Mouse (Mus musculus): Measurements from ENCODE around the gene Mta3. TPM values are rescaled to one million over a fixed set of nuclear protein-coding genes. Genes with fewer than 3 reads are reported as not detected.

Mta3 gene
- polyA plus RNA-seq, 1 experiment from 2014 or later = 44.2 TPM

GRCm38 (mm10) chr17:83834120-83834519, 128.2 kb downstream of the Mta3 start:
- Histone ChIP-seq H3K36me3 (ENCODE audit: control insufficient read depth, insufficient read depth, low read length) (no peaks in the 10 kb centered on the region), H3K9ac (ENCODE audit: low read length) (no peak overlapping the region), H3K4me3 (ENCODE audit: low read depth, low read length) (no peak overlapping the region), H3K4me1 (replicated peaks; ENCODE audit: control insufficient read depth, insufficient read depth) (no peaks in the 10 kb centered on the region), H3K27me3 (ENCODE audit: control insufficient read depth, insufficient read depth, low read length) (no peaks in the 10 kb centered on the region), H3K27ac (replicated peaks) (no peak overlapping the region), H3K4me2 (replicated peaks; ENCODE audit: low read depth) (no peak overlapping the region), H3K9me3 (ENCODE audit: control insufficient read depth, low read length) (no peaks in the 10 kb centered on the region)
- DNase-seq (ENCODE audit: low spot score) = no peak
- WGBS = 46% methylated on average over 4 of the region's 4 CpGs
- TF ChIP-seq CTCF (IDR thresholded peaks at IDR 0.05; ENCODE audit: low read depth) (no peak), EP300 (optimal IDR thresholded peaks at IDR 0.05) (no peak)
- no peak for ATAC-seq (ENCODE audit: low FRiP score, low TSS enrichment)

GRCm38 (mm10) chr17:83836048-83836447, 130.1 kb downstream of the Mta3 start:
- Histone ChIP-seq H3K9ac (ENCODE audit: low read length) (no peak overlapping the region), H3K27ac (replicated peaks) (no peak overlapping the region), H3K4me2 (replicated peaks; ENCODE audit: low read depth) (no peak overlapping the region), H3K9me3 (ENCODE audit: control insufficient read depth, low read length) (no peaks in the 10 kb centered on the region), H3K4me3 (ENCODE audit: low read depth, low read length) (no peak overlapping the region), H3K27me3 (ENCODE audit: control insufficient read depth, insufficient read depth, low read length) (no peaks in the 10 kb centered on the region), H3K4me1 (replicated peaks; ENCODE audit: control insufficient read depth, insufficient read depth) (no peaks in the 10 kb centered on the region), H3K36me3 (ENCODE audit: control insufficient read depth, insufficient read depth, low read length) (no peaks in the 10 kb centered on the region)
- no peak for TF ChIP-seq CTCF (IDR thresholded peaks at IDR 0.05; ENCODE audit: low read depth)
- TF ChIP-seq EP300 (optimal IDR thresholded peaks at IDR 0.05) = no peak
- DNase-seq (ENCODE audit: low spot score) (no peak), ATAC-seq (ENCODE audit: low FRiP score, low TSS enrichment) (no peak)
- 67% methylated on average over 3 of the region's 3 CpGs for WGBS

DNA sequence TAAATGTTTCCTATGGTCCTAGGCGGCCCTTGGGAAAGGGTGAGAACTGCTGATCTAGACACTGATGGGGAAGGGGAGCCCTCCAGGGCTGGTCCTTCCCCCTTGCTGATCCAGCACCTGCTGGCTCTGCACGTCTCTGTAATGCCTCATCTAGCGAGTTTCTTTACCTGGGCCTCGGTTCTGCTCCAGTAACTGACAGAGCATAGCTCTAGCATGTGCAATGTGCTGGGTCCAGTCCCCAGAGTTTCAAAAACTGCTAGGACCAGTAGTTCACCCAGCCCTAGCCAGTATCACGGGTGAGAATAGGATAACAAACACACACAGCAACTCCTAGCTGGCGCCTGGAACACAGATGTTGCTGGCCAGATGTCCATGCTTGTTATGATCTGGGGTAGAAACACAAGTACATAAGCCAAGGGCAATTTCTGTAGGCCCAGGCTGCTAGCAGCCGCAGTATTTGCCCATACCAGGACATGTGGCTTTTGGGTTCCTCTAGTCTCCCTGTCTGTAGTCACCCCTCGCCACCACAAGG, 131.8 kb downstream of the Mta3 start:
- H3K4me1 ChIP-seq (replicated peaks; ENCODE audit: control insufficient read depth, insufficient read depth) = no peaks in the 10 kb centered on the region
- no peak overlapping the region for H3K9ac ChIP-seq (ENCODE audit: low read length)
- TF ChIP-seq CTCF (IDR thresholded peaks at IDR 0.05; ENCODE audit: low read depth) = no peak
- no peak for TF ChIP-seq EP300 (optimal IDR thresholded peaks at IDR 0.05)
- no peaks in the 10 kb centered on the region for H3K9me3 ChIP-seq (ENCODE audit: control insufficient read depth, low read length)
- H3K4me2 ChIP-seq (replicated peaks; ENCODE audit: low read depth) = no peak overlapping the region
- no peaks in the 10 kb centered on the region for H3K27me3 ChIP-seq (ENCODE audit: control insufficient read depth, insufficient read depth, low read length)
- ATAC-seq (ENCODE audit: low FRiP score, low TSS enrichment) (no peak), DNase-seq (ENCODE audit: low spot score) (no peak)
- no peak overlapping the region for H3K4me3 ChIP-seq (ENCODE audit: low read depth, low read length)
- H3K36me3 ChIP-seq (ENCODE audit: control insufficient read depth, insufficient read depth, low read length) = no peaks in the 10 kb centered on the region
- H3K27ac ChIP-seq (replicated peaks) = no peak overlapping the region
- WGBS = 72% methylated on average over 8 of the region's 8 CpGs

DNA sequence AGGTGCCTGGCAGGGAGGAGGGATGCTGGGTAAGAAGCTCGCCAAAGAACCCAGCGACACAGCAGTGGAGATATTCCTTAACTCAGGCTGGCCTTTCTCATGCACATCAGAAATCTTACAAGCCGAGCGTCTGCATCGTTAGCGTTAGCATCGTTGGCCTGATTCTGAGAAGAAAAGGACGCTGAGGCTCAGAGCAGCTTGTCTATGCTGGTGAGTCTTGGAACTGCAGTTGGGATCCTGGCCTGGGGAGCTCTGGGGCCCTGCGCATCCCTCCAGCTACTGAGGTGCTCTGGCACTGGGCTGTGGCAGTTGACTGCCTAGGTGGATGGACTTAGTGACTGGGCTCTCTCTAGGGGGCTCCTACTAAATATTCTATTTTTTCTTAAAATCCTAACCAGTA, 133.2 kb downstream of the Mta3 start:
- Histone ChIP-seq H3K4me3 (ENCODE audit: low read depth, low read length) (no peak overlapping the region), H3K36me3 (ENCODE audit: control insufficient read depth, insufficient read depth, low read length) (no peaks in the 10 kb centered on the region), H3K27ac (replicated peaks) (no peak overlapping the region), H3K9me3 (ENCODE audit: control insufficient read depth, low read length) (no peaks in the 10 kb centered on the region), H3K4me2 (replicated peaks; ENCODE audit: low read depth) (no peak overlapping the region), H3K4me1 (replicated peaks; ENCODE audit: control insufficient read depth, insufficient read depth) (no peaks in the 10 kb centered on the region), H3K27me3 (ENCODE audit: control insufficient read depth, insufficient read depth, low read length) (no peaks in the 10 kb centered on the region), H3K9ac (ENCODE audit: low read length) (no peak overlapping the region)
- ATAC-seq (ENCODE audit: low FRiP score, low TSS enrichment) (no peak), DNase-seq (ENCODE audit: low spot score) (no peak)
- 71% methylated on average over 9 of the region's 9 CpGs for WGBS
- no peak for TF ChIP-seq EP300 (optimal IDR thresholded peaks at IDR 0.05)
- TF ChIP-seq CTCF (IDR thresholded peaks at IDR 0.05; ENCODE audit: low read depth) = peak; percentile 35

DNA sequence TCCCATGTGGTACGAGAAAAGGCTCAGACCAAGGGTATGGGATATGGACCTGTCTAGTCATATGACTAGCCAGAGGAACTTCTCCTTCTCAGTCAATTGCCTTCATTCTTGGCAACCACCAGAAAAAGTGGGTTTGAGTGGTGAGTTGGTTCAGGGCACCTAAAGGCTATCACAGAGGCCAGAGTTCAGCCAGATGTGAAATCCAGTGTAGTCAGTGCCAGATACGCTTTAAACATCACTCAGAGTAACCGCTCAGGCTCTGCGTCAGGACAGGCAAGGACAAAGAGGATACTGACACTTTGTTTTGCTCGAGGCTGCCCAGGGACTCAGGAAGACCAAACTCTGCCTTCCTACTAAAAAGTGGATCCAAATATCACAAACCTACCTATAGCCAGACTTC, 135.0 kb downstream of the Mta3 start:
- H3K9ac ChIP-seq (ENCODE audit: low read length) = no peak overlapping the region
- no peaks in the 10 kb centered on the region for H3K27me3 ChIP-seq (ENCODE audit: control insufficient read depth, insufficient read depth, low read length)
- whole genome bisulfite sequencing = 86% methylated on average over 5 of the region's 5 CpGs
- ATAC-seq (ENCODE audit: low FRiP score, low TSS enrichment) = no peak
- no peak overlapping the region for H3K27ac ChIP-seq (replicated peaks)
- no peak overlapping the region for H3K4me3 ChIP-seq (ENCODE audit: low read depth, low read length)
- no peaks in the 10 kb centered on the region for H3K4me1 ChIP-seq (replicated peaks; ENCODE audit: control insufficient read depth, insufficient read depth)
- H3K9me3 ChIP-seq (ENCODE audit: control insufficient read depth, low read length) = no peaks in the 10 kb centered on the region
- H3K36me3 ChIP-seq (ENCODE audit: control insufficient read depth, insufficient read depth, low read length) = no peaks in the 10 kb centered on the region
- TF ChIP-seq CTCF (IDR thresholded peaks at IDR 0.05; ENCODE audit: low read depth) (no peak), EP300 (optimal IDR thresholded peaks at IDR 0.05) (no peak)
- H3K4me2 ChIP-seq (replicated peaks; ENCODE audit: low read depth) = no peak overlapping the region
- no peak for DNase-seq (ENCODE audit: low spot score)

- H3K9ac ChIP-seq (ENCODE audit: low read length) = no peak overlapping the region
- no peak overlapping the region for H3K27ac ChIP-seq (replicated peaks)
- no peaks in the 10 kb centered on the region for H3K36me3 ChIP-seq (ENCODE audit: control insufficient read depth, insufficient read depth, low read length)
- WGBS = 64% methylated on average over 7 of the region's 7 CpGs
- no peak overlapping the region for H3K4me2 ChIP-seq (replicated peaks; ENCODE audit: low read depth)
- TF ChIP-seq CTCF (IDR thresholded peaks at IDR 0.05; ENCODE audit: low read depth) = no peak
- TF ChIP-seq EP300 (optimal IDR thresholded peaks at IDR 0.05) = no peak
- no peak for DNase-seq (ENCODE audit: low spot score)
- no peaks in the 10 kb centered on the region for H3K9me3 ChIP-seq (ENCODE audit: control insufficient read depth, low read length)
- no peaks in the 10 kb centered on the region for H3K27me3 ChIP-seq (ENCODE audit: control insufficient read depth, insufficient read depth, low read length)
- no peak for ATAC-seq (ENCODE audit: low FRiP score, low TSS enrichment)
- H3K4me1 ChIP-seq (replicated peaks; ENCODE audit: control insufficient read depth, insufficient read depth) = no peaks in the 10 kb centered on the region
- no peak overlapping the region for H3K4me3 ChIP-seq (ENCODE audit: low read depth, low read length)
These were observed 137.8 kb downstream of the Mta3 start for GRCm38 (mm10) chr17:83843780-83844179.

Data from stomach, postnatal 0 days (tissue).